Mouse (Mus musculus) T-helper 2 cell (primary cell): Measurements from ENCODE around the gene Cep350.

Experiments used
- in situ Hi-C: fragments of 300-600 bp; cut with MboI, MseI; formaldehyde crosslinking; loops from one replicate; pipeline ENCODE4 v1.15.1; 2025; ENCODE audit warnings: high pct_unique_total_duplicates

Gene Cep350

DNA sequence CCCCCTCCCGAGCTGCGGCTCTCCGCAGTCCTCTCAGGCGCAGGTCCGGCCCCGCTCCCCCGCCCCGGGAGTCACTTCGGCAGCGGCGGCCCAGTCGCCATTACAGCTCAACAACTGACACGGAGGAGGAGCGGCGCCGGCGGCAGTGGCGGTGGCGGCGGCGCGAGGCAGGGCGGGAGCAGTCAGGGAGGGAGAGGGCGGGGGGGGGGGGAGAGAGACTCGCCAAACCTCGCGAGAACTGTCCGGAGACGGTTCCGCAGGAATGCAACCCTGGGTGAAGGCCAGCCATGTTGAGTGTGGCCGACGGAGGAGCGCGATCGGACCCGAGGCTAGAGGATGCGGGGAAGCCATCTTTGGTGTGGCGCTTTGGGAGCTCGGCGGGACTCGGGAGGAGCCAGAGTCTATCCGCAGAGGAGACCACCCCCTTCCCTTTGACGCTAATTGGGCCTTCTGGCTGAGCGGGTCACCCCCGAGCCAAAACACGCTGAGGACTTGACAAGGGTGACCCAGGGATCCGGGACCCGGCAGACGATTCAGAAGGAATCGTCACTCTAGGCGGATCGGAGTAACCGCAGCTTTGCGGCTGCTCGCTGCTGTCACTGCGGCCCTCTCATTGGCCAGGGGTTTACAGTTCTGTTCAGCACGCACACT, at the start of gene Cep350:
Gene Cep350 (minus strand): TSS at position 188 of the 651 bp plus-strand sequence.
- in situ Hi-C loops: no loop called here

- in situ Hi-C loops: no loop called here
These were observed 47.3 kb upstream of the Cep350 start for GRCm38 (mm10) chr1:156020402-156020801.

DNA sequence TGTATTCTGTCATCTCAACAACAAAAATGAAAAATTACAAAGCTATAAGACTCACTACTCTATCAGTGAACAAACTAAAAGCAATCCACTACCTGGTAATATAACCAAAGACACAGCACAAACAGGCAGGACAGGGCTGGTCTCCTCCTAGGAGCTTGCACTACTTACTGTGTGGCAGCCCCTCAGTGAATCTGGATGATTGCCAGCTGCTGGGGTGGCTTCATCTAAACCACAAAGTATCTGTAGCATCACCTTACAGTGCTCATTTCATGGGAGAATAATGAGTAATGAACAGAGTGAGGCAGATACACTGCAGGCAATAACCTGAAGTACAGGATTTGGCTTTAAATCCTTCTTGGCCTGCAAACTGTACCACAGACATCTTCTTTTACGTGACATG, 46.7 kb upstream of the Cep350 start:
- in situ Hi-C loops: no loop called here

GRCm38 (mm10) chr1:156009003-156009402, 35.9 kb upstream of the Cep350 start:
- in situ Hi-C loops: no loop called here

DNA sequence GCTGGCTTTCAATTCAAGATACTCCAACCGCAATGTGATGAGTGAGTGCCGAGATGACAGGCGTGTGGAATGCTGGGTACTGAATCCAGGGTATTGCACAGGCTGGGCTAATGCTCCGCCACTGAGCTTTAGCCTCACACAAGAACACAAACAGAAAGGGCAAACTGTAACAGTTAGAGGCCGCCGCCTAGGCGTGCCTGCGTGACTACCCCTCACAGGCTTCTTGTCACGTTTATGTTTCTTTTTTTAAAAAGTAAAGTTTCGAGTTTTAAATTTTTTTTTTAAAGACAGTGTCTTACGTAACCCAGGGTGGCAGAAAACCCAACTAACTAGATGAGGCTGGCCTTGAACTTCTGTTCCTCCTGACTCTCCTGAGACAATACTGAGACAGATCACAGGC, 32.9 kb upstream of the Cep350 start:
- in situ Hi-C loops: no loop called here

DNA sequence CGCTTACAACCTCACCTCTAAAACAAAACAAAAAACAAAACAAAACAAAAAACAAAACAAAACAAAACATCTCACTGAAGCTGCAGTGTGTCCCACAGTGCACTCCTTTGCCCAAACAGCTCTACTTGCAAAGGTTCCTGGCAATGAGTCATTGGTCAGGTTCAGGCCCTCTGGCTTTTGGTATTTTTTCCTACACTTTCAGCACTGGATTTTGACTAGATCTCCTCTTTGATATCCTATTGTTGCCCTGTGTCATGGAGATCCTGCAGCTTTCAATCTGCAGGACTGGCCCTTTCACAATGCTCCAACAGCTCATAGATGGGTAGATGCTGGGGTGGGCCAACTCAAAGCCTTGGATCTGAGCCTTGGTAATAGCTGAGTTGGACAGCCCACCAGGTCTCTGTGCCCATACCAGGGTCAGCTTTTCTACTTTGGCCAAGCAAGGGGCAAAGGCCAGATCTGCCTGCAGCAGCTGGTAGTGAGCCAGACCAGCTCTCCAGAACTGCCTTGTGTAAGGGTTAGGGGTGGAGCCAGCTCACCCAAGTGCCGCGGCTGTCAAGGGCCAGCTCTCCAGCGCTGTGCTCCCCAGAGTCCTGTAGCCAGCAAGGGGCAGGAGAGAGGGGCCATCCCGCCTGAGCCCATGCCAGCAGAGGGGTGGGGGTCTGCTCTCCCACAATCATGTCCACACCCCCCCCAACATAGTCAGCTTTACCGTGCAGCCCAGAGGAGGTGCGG, 30.3 kb upstream of the Cep350 start:
- in situ Hi-C loops: no loop called here

DNA sequence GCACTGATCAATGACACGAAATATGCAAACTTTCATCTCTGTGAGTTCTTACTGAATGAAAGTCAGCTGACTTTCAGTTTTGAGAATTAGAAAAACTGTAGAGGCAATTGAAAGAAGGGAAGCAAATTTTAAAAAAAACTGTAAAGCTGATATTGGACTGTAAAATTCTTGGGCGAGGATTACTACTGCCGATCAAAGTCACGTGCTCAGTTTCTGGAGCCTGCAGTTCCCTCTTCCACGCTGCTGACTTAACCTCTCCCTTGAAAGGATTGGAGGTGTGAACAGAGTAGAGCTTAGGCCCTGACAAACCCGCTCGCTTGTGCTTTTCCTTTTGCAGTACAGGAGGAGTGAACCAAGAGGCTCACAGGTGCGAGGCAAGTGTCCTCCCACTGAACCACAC, 29.3 kb upstream of the Cep350 start:
- in situ Hi-C loops: no loop called here

- in situ Hi-C loops: no loop called here
These were observed 22.6 kb upstream of the Cep350 start for GRCm38 (mm10) chr1:155995612-155996011.

- in situ Hi-C loops: no loop called here
These were observed 21.5 kb upstream of the Cep350 start for GRCm38 (mm10) chr1:155994524-155994923.

DNA sequence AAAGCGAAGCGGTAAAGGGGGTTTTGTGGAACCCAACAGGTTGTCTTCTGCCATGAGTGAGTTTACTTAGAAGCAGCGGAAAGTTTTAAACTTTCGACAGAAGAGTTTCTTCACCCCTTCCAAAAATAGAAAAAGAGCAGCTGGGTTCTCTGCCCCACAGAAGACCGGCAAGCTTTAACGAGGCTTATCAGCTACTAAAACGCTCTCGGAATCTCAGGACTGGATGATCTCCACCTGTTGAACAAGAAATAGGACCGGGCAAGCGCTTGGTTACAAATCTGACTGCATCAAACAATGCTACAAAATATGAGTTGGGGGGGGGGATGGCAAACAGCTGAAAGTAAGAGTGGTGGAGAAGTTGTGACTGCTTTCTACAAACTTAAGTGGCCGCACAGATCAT, 17.3 kb upstream of the Cep350 start:
- in situ Hi-C loops: no loop called here

- in situ Hi-C loops: no loop called here
These were observed 16.3 kb upstream of the Cep350 start for GRCm38 (mm10) chr1:155989387-155989786.

- in situ Hi-C loops: no loop called here
These were observed 14.6 kb upstream of the Cep350 start for GRCm38 (mm10) chr1:155987625-155988024.

DNA sequence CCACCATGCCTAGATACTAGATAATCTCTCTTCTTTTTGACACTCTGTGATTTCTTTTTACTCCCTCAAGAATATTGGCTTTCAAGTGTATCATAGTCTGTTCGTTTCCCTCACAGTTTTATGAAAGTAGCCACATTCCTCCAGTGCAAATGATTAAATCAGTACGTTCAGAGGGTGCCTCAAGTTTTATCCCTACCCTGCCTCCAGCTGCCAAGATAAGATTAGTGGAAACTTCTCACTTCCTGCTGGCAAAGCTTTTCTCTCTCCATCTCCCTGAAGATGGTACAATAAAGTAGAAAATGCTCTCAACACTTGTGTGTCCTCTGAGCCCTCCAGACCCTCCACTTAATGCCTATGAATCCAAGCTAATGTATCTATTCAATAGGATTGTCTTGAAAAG, 1.9 kb upstream of the Cep350 start:
- in situ Hi-C loops: no loop called here

DNA sequence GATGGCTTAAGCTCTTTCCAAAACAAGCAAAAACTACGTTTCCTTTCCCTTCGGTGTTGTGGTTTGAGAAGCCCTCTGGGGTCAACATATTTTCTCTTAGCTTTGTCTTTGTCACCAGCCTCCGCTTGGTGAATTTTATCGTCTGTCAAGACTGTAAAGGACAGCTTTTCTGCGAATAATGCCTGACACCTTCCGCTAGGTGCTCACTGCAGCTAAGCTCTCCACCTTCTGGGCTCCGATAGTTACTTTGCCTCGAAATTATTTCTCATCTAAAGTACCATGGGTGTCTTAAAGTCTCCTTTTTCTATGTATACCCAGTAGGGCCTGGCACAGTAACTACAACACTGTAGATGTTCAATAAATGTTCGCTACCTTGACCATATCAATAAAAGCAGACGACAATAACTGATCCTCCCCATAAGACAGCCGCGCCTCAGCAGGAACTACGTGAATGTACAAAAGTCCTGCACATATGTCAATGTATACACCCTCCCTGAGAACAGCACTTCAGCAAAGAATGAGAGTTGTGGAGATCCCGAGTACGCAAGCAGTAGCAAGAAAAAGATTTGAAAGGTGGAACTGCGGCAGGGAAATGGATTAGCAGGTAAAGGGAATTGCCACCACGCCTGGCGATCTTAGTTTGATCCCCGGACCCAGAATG, 794 bp upstream of the Cep350 start:
- in situ Hi-C loops: no loop called here

GRCm38 (mm10) chr1:155972146-155973067, 648 bp downstream of the Cep350 start:
- in situ Hi-C loops: no loop called here

GRCm38 (mm10) chr1:155949170-155949569, 23.9 kb downstream of the Cep350 start:
- in situ Hi-C loops: no loop called here

DNA sequence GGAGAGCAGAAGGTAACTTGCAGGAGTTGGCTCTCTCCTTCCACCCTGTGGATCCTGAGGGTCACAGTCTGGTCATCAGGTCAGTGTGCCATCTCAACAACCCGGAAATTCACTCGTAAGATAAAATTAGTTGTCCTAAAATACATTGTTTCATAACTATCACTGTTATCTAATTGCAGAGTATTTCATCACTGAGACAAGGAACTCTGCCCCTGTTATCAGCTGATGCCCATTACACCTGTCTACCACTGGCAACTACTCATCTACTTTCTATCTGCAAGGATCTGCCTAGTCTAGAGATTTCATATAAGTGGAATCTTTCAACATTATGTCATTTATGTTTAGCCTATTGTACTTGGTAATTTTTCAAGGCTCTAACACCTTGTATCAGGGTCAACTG, 28.7 kb downstream of the Cep350 start:
- in situ Hi-C loops: no loop called here

DNA sequence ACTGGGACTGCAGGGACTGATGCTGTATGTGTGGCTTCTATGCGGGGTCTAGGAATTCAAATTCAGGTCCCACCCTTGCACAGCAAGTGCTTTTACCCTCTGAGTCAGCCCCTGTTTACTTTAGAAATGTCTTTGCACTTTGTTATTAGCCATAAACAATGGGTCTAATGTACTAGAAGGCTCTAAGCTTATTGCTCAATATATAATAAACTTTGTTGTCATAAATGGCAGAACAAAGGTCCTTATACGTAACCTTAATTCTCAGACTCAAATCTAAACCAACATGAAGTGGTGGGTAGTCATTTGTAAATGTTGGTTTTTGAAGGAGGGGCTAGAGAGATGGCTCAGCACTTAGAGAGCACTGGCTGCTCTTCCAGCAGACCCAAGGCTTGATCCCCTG, 35.6 kb downstream of the Cep350 start:
- in situ Hi-C loops: no loop called here

- in situ Hi-C loops: no loop called here
These were observed 38.4 kb downstream of the Cep350 start for GRCm38 (mm10) chr1:155934702-155935101.

GRCm38 (mm10) chr1:155903561-155903960, 69.5 kb downstream of the Cep350 start:
- in situ Hi-C loops: no loop called here

GRCm38 (mm10) chr1:155901348-155901747, 71.7 kb downstream of the Cep350 start:
- in situ Hi-C loops: no loop called here

GRCm38 (mm10) chr1:155894382-155894781, 78.7 kb downstream of the Cep350 start:
- in situ Hi-C loops: no loop called here
